Mouse (Mus musculus) bone marrow, adult 2 months (tissue): ENCODE measurements at regions not wholly inside any gene's neighbourhood (a gene's known extent, or its start where the extent isn't known, plus 50 kb on each side); places are given as distances from the start of the nearest gene placed in this dataset.
"Not testable (repeated sequence)": the region's sequence is repeated elsewhere in the genome, so short reads cannot be mapped to it uniquely, and the experiment has no call there.

Source experiments
- H3K27ac ChIP-seq: fragments of 200-500 bp; 2 replicates; pipeline ENCODE4 v1.5.1; 2012; ENCODE audit warnings: low read depth, mild to moderate bottlenecking, control low read depth, inconsistent platforms, low read length; ENCODE audit not compliant: control insufficient read depth, poor library complexity, insufficient read depth
- H3K4me1 ChIP-seq: fragments of 200-500 bp; 2 replicates; pipeline ENCODE4 v1.6.1; 2011; ENCODE audit warnings: low read length; ENCODE audit not compliant: control insufficient read depth, insufficient read depth
- H3K4me3 ChIP-seq: fragments of 200-500 bp; replicated peaks from 2 replicates; pipeline ENCODE3; 2011; ENCODE audit warnings: mild to moderate bottlenecking, low read depth, low read length, control low read depth; ENCODE audit not compliant: control insufficient read depth
- CTCF ChIP-seq: fragments of 200-500 bp; IDR thresholded peaks from 2 replicates; pipeline ENCODE4 v1.5.1; 2011; ENCODE audit warnings: low read length, control low read depth; ENCODE audit not compliant: control insufficient read depth, insufficient read depth
- POLR2A ChIP-seq: fragments of 200-500 bp; IDR thresholded peaks from 2 replicates; pipeline ENCODE4 v1.6.1; 2011; ENCODE audit warnings: low read depth, mild to moderate bottlenecking, control low read depth, low read length, borderline replicate concordance; ENCODE audit not compliant: control insufficient read depth
- WGBS: fragments of 180-500 bp; shearing (Covaris S2); methylation state at CpG from one replicate; pipeline ENCODE4 v1.1.7; 2018; 5-methylcytosine and 5-hydroxymethylcytosine counted together

GRCm38 (mm10) chr14:102736656-102737055 is 245.8 kb downstream of the Kctd12 start:
- 76% methylated on average over 2 of the region's 2 CpGs for WGBS
- H3K4me3 ChIP-seq: no peak overlapping the region
- TF ChIP-seq CTCF (no peak), POLR2A (no peak)
- no peak overlapping the region for H3K27ac ChIP-seq
- no peaks in the 10 kb centered on the region for H3K4me1 ChIP-seq

DNA sequence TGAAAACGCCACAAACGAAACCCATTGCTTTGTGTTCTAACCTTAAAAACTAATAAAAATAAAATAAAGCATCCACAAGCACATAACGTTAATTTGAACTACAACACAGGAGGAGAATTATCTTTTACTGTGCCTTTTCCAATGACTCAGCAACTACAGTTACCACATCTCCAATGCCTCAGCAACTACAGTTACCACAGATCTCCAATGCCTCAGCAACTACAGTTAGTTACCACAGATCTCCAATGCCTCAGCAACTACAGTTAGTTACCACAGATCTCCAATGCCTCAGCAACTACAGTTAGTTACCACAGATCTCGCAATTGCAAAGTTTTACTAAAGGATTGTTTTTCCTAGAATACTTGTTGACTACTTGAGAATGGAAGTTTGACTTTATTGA is 248.7 kb downstream of the Kctd12 start:
- not testable (repeated sequence) for H3K27ac ChIP-seq, H3K4me3 ChIP-seq, H3K4me1 ChIP-seq
- 51% methylated on average over 4 of the region's 4 CpGs for WGBS

- 63% methylated on average over 5 of the region's 5 CpGs for WGBS
- TF ChIP-seq CTCF (no peak), POLR2A (no peak)
- Histone ChIP-seq H3K4me3 (no peak overlapping the region), H3K27ac (no peak overlapping the region), H3K4me1 (no peaks in the 10 kb centered on the region)
Observed at GRCm38 (mm10) chr14:102731746-102732145, 250.7 kb downstream of the Kctd12 start.

DNA sequence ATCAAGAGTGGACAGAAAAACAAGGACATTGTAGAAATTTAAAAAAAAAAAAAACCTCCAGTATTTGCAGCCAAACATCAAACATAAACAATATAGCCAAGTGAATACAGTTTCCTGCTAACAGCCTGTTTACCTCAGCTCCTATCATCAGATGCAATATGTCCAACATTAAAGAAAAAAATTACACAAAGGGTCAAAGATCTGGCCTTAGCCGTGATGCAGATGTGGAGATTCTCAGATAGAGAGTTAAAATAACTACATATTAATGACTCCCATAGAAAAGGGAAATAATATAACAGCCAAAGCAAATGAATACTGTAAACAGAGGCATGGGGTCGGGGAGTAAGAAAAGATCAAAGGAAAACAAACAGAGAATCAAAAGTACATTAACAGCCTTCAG is 259.8 kb downstream of the Kctd12 start:
- H3K4me3 ChIP-seq: no peak overlapping the region
- 72% methylated on average over 2 of the region's 2 CpGs for WGBS
- no peak overlapping the region for H3K27ac ChIP-seq
- TF ChIP-seq POLR2A (no peak), CTCF (no peak)
- H3K4me1 ChIP-seq: no peaks in the 10 kb centered on the region

DNA sequence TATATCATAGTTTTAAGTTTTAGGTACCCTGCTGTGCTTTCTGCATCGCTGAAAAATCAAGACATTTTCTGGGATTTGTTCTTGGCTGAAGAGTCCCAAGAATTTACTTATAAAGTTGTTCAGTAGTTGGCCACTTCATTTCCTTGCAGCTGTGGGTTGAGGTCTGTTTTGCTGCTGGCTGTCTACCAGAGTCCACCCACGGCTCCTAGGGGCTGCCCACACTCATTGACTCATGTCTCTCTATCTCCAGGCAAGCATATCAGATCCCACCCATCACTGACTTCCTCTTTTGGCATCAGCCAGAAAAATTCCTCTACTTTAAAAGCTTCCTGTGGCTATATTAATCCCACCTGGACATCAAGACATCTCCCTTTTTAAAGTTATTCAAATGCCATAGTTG is 263.9 kb downstream of the Kctd12 start:
- TF ChIP-seq POLR2A (no peak), CTCF (no peak)
- no peak overlapping the region for H3K4me3 ChIP-seq
- H3K4me1 ChIP-seq: no peaks in the 10 kb centered on the region
- no peak overlapping the region for H3K27ac ChIP-seq
- WGBS: 45% methylated on average over 2 of the region's 2 CpGs

- TF ChIP-seq POLR2A: no peak
- no peak for TF ChIP-seq CTCF
- Histone ChIP-seq H3K4me1 (no peaks in the 10 kb centered on the region), H3K4me3 (no peak overlapping the region), H3K27ac (no peak overlapping the region)
- 87% methylated on average over 1 of the region's 1 CpGs for WGBS
Observed at GRCm38 (mm10) chr14:102712600-102712999, 269.8 kb downstream of the Kctd12 start.

- TF ChIP-seq POLR2A: no peak
- TF ChIP-seq CTCF: no peak
- WGBS: 88% methylated on average over 5 of the region's 5 CpGs
- no peak overlapping the region for H3K27ac ChIP-seq
Observed at GRCm38 (mm10) chr14:102706704-102707336, 275.6 kb downstream of the Kctd12 start.

DNA sequence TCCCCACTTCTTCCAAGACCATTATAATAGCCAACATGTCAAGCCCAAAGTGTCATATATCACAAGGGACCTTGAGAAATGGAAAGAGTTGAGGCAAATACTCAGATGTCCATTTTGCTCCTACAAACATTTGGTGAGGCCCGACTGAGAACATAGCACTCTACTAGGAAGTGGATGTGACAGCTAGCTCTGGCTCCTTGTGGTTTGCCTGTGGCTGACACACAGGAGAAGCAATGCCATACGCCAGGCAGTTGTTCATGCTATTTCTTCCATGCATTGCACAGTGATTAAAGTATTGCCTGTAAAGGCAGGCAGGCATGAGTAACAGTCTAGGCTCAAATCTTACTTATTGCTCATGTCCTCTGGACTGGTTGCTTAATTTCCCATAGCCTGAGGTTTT is 281.3 kb downstream of the Kctd12 start:
- 20% methylated on average over 2 of the region's 2 CpGs for WGBS
- Histone ChIP-seq H3K27ac (no peak overlapping the region), H3K4me1 (no peaks in the 10 kb centered on the region), H3K4me3 (no peak overlapping the region)
- TF ChIP-seq CTCF: no peak
- no peak for TF ChIP-seq POLR2A

More at GRCm38 (mm10) chr14:102706704-102707336, 275.6 kb downstream of the Kctd12 start:
- no peak overlapping the region for H3K4me3 ChIP-seq
- no peaks in the 10 kb centered on the region for H3K4me1 ChIP-seq

DNA sequence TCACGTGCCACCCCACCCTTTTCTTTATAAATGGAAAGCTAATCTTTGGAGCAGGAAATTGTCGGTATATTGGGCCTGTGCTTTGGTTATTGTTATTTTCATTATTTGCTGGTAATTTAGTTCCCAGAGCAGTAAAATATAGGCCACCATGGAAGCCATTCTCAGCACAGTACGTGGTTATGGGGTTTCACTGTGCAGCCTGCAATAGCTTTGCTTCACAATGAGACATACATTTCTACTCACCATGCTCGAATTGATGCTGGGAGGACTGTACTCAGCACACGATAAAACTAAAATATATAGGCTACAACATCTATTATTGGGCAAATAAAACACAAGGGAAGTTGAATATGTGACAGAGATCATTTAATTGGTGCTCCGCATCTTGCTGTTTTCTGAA is 282.0 kb downstream of the Kctd12 start:
- WGBS: 79% methylated on average over 6 of the region's 6 CpGs
- Histone ChIP-seq H3K4me3 (no peak overlapping the region), H3K27ac (no peak overlapping the region), H3K4me1 (no peaks in the 10 kb centered on the region)
- no peak for TF ChIP-seq POLR2A
- TF ChIP-seq CTCF: no peak
